Mouse (Mus musculus) limb, embryonic 11.5 days (tissue): ENCODE results near the gene Pfkfb3. TPM values are rescaled to one million over a fixed set of nuclear protein-coding genes. Genes with fewer than 3 reads are reported as not detected.

ENCODE experiments used
- ATAC-seq: fragments of 200-750 bp; cut with Nextera tagmentation; 2 replicates; pipeline ENCODE4 v1.8.0; 2017; ENCODE audit warnings: low read depth; ENCODE audit not compliant: insufficient number of reproducible peaks, low FRiP score, low TSS enrichment
- DNase-seq: peaks from one replicate; pipeline ENCODE4 v3.0.0-alpha.2; 2015; ENCODE audit warnings: low spot score
- H3K27ac ChIP-seq: fragments of 300-500 bp; sonication (generic); replicated peaks from 2 replicates; pipeline ENCODE4 v1.5.1; 2014; ENCODE audit warnings: low read depth, mild to moderate bottlenecking, low read length
- H3K27me3 ChIP-seq: fragments of 300-500 bp; sonication (generic); 2 replicates; pipeline ENCODE4 v1.6.1; 2014; ENCODE audit warnings: mild to moderate bottlenecking, low read length, mixed read lengths; ENCODE audit not compliant: control insufficient read depth, insufficient read depth
- H3K36me3 ChIP-seq: fragments of 300-500 bp; sonication (generic); 2 replicates; pipeline ENCODE4 v1.6.1; 2014; ENCODE audit warnings: mild to moderate bottlenecking, low read length, moderate library complexity, mixed read lengths; ENCODE audit not compliant: control insufficient read depth, insufficient read depth
- H3K4me1 ChIP-seq: fragments of 300-500 bp; sonication (generic); 2 replicates; pipeline ENCODE4 v1.6.1; 2014; ENCODE audit warnings: low read length, mixed read lengths; ENCODE audit not compliant: control insufficient read depth, insufficient read depth
- H3K4me2 ChIP-seq: fragments of 300-500 bp; sonication (generic); 2 replicates; pipeline ENCODE4 v1.6.1; 2014; ENCODE audit warnings: low read depth, mild to moderate bottlenecking, moderate library complexity; ENCODE audit not compliant: severe bottlenecking
- H3K4me3 ChIP-seq: fragments of 300-500 bp; sonication (generic); 2 replicates; pipeline ENCODE4 v1.5.1; 2014; ENCODE audit warnings: low read depth, low read length
- H3K9ac ChIP-seq: fragments of 300-500 bp; sonication (generic); 2 replicates; pipeline ENCODE4 v1.6.1; 2014; ENCODE audit warnings: mild to moderate bottlenecking, low read length
- H3K9me3 ChIP-seq: fragments of 300-500 bp; sonication (generic); 2 replicates; pipeline ENCODE4 v1.6.1; 2016; ENCODE audit warnings: low read length; ENCODE audit not compliant: control insufficient read depth
- WGBS: fragments of 180-500 bp; shearing (Covaris S2); extraction: QIAGEN DNeasy Blood & Tissue Kit; methylation state at CpG from one replicate; pipeline ENCODE4 v1.1.7; 2014; 5-methylcytosine and 5-hydroxymethylcytosine counted together
- polyA plus RNA-seq: library from polyadenylated mRNA; unstranded; fragments of >200 nt; fragmentation: Nextera tagmentation; extraction: Ambion mirVana; gene quantifications from 2 replicates; pipeline ENCODE4 v1.2.1, GENCODE M21; 2014

Pfkfb3 gene
- polyA plus RNA-seq, 1 experiment from 2014 or later, result 11.7 TPM

DNA sequence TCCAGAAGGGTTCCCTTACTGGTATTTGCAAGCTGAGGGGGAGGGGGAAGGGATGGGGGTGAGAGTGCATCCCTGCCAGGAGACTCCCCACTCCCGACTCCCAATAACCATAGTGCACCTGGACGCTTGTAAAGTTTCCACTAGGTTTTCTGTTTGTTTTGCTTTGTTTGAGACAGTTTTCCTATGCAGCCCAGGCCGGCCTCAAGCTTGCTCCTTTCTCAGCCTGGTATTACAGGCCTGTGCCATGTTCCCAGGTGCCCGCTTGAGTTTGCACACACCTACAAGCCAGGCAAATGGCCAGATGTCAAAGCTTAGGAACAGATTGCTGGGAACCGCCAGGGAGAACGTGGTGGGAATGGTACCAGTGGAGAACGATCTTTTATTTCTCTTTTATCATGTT lies 50.1 kb downstream of the Pfkfb3 start:
- peaks cover 11% of the 10 kb centered on the region for H3K27me3 ChIP-seq
- H3K4me2 ChIP-seq, result peak overlapping the region; percentile 54
- H3K9ac ChIP-seq, result no peak overlapping the region
- no peak overlapping the region for H3K27ac ChIP-seq
- ATAC-seq (no peak), DNase-seq (peak; percentile 24)
- no peaks in the 10 kb centered on the region for H3K36me3 ChIP-seq
- no peaks in the 10 kb centered on the region for H3K9me3 ChIP-seq
- peaks cover 6% of the 10 kb centered on the region; the same call in 1 of the 2 replicates for H3K4me1 ChIP-seq
- peak overlapping the region; percentile 71 for H3K4me3 ChIP-seq
- 21% methylated on average over 7 of the region's 7 CpGs for WGBS

- Histone ChIP-seq H3K4me3 (peak overlapping the region; percentile 71), H3K27me3 (peaks cover 11% of the 10 kb centered on the region), H3K27ac (no peak overlapping the region), H3K4me2 (peak overlapping the region; percentile 54), H3K9me3 (no peaks in the 10 kb centered on the region), H3K9ac (peak overlapping the region; percentile 12; the same call in 1 of the 2 replicates), H3K4me1 (peaks cover 6% of the 10 kb centered on the region; the same call in 1 of the 2 replicates), H3K36me3 (no peaks in the 10 kb centered on the region)
- under 1% methylated on average over 36 of the region's 39 CpGs for WGBS
- DNase-seq (peak; percentile 77), ATAC-seq (peak; percentile 51)
Measured at GRCm38 (mm10) chr2:11502901-11503431, 50.9 kb downstream of the Pfkfb3 start.

- 2% methylated on average over 15 of the region's 15 CpGs for WGBS
- Histone ChIP-seq H3K27me3 (peaks cover 11% of the 10 kb centered on the region), H3K4me3 (peak overlapping the region; percentile 71), H3K27ac (no peak overlapping the region), H3K9me3 (no peaks in the 10 kb centered on the region), H3K9ac (peak overlapping the region; percentile 12; the same call in 1 of the 2 replicates), H3K4me2 (peak overlapping the region; percentile 54), H3K4me1 (peaks cover 6% of the 10 kb centered on the region; the same call in 1 of the 2 replicates), H3K36me3 (no peaks in the 10 kb centered on the region)
- ATAC-seq, result peak; percentile 18
- peak; percentile 53 for DNase-seq
Measured at GRCm38 (mm10) chr2:11502255-11502765, 51.6 kb downstream of the Pfkfb3 start.

DNA sequence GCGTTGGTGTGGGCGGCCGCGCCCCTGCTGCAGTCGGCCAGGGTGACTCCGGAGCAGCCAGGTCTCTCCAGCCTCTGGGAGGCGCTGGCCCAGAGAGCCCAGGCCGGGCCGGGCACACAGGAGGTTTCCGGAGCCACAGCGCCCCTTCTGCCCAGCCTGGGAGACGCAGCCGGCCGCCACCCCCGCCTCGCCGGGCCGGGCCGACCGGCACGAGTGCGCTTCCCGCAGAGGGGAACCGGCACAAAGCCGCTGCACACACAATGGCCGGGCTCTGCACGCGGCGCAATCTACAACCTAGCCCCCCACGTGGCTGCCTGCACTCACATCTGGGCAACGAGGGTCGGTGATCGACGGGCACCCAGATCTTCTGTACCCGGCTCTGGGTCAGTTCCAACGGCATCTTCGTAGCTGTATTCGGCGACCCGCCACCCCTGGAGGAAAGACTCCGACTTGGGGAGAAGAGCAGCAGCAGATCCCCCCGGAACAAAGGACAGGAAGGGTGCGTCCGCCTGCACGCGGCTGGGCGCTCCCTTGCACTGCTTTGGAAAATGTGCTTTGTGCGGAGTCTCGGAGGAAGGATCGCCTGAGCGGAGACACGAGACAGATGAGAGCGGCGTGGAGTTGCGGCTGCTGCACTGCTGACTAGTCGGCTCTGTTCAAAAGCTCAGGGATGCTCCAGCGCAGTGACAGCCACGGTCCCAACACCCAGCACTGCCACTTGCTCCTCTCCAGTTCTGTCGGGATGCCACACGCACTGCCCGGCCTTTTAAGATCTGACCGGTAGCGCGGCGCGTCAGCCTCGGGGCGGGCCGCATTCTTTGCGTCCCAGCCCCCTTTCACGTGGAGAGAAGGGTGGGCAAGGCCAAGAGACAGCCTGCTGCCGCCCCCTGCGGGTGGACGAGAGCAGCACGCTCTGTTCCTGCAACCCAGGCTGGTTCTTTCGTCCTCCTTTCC lies 52.3 kb downstream of the Pfkfb3 start:
- ATAC-seq, result peak; percentile 83
- H3K27me3 ChIP-seq, result peaks cover 11% of the 10 kb centered on the region
- H3K4me3 ChIP-seq, result peak overlapping the region; percentile 71
- DNase-seq, result peak; percentile 95
- H3K36me3 ChIP-seq, result no peaks in the 10 kb centered on the region
- under 1% methylated on average over 76 of the region's 76 CpGs for WGBS
- peak overlapping the region; percentile 76 for H3K9ac ChIP-seq
- H3K27ac ChIP-seq, result 0 out of 2 replicates have a peak overlapping the region, but pooled peaks have one; percentile 36
- peak overlapping the region; percentile 54 for H3K4me2 ChIP-seq
- no peaks in the 10 kb centered on the region for H3K9me3 ChIP-seq
- peaks cover 6% of the 10 kb centered on the region; the same call in 1 of the 2 replicates for H3K4me1 ChIP-seq

- no peak overlapping the region for H3K27ac ChIP-seq
- ATAC-seq, result no peak
- H3K4me2 ChIP-seq, result peak overlapping the region; percentile 54
- no peaks in the 10 kb centered on the region for H3K36me3 ChIP-seq
- peaks cover 6% of the 10 kb centered on the region; the same call in 1 of the 2 replicates for H3K4me1 ChIP-seq
- no peak overlapping the region; the same call in 1 of the 2 replicates for H3K9ac ChIP-seq
- peaks cover 11% of the 10 kb centered on the region for H3K27me3 ChIP-seq
- no peak for DNase-seq
- 10% methylated on average over 8 of the region's 8 CpGs for WGBS
- no peaks in the 10 kb centered on the region for H3K9me3 ChIP-seq
- H3K4me3 ChIP-seq, result peak overlapping the region; percentile 71
Measured at GRCm38 (mm10) chr2:11500666-11501065, 53.2 kb downstream of the Pfkfb3 start.

GRCm38 (mm10) chr2:11496601-11497031 lies 57.3 kb downstream of the Pfkfb3 start:
- Histone ChIP-seq H3K9me3 (no peaks in the 10 kb centered on the region), H3K27me3 (no peaks in the 10 kb centered on the region), H3K4me3 (no peak overlapping the region), H3K4me2 (no peak overlapping the region), H3K4me1 (no peaks in the 10 kb centered on the region), H3K9ac (no peak overlapping the region), H3K27ac (no peak overlapping the region), H3K36me3 (peaks cover 2% of the 10 kb centered on the region; the same call in 1 of the 2 replicates)
- WGBS, result 87% methylated on average over 3 of the region's 3 CpGs
- DNase-seq (no peak), ATAC-seq (no peak)

DNA sequence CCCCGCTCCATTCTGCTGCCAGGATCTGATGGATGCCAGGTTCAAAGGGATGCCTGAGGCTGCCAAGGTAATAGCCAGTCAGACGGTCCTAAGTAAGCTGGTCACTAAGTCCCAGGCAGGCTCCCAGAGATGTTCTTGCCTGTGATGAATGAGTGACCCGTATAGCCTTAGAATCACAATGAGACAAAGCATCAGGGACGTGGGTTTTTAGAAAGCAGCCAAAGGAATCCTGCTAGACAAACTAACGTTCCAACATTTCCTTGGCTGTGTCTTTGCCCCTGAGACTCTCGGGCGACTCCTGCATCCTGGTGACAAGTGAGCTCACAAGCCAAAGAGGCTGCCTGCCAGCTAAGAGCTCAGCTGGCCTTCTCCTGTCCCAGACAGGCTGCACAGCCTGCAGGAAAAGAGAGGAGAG lies 59.0 kb downstream of the Pfkfb3 start:
- Histone ChIP-seq H3K4me2 (no peak overlapping the region), H3K4me3 (no peak overlapping the region), H3K36me3 (peaks cover 2% of the 10 kb centered on the region; the same call in 1 of the 2 replicates), H3K9ac (no peak overlapping the region), H3K27ac (no peak overlapping the region), H3K9me3 (no peaks in the 10 kb centered on the region), H3K27me3 (no peaks in the 10 kb centered on the region), H3K4me1 (no peaks in the 10 kb centered on the region)
- DNase-seq (no peak), ATAC-seq (no peak)
- 85% methylated on average over 7 of the region's 7 CpGs for WGBS

DNA sequence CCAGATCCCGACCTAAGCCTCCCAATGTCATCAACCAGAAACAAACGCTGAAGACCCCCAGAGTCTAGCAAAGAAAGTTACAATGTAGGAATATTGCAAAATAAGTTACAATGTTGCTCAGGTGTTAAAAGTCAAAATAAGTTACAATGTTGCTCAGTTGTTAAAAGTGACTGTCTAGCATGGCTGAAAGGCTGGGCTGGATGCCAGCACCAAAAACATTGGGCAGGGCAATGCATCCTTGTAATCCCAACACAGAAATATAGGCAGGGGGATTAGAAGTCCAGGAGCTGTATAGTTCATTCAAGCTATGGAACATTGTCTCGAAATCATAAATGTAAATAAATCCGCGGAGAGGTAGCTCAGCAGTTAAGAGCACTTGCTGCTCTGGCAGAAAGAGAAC lies 61.0 kb downstream of the Pfkfb3 start:
- peaks cover 2% of the 10 kb centered on the region; the same call in 1 of the 2 replicates for H3K36me3 ChIP-seq

More for the DNA sequence above, 61.0 kb downstream of the Pfkfb3 start:
- no peak overlapping the region for H3K4me2 ChIP-seq
- H3K27me3 ChIP-seq, result no peaks in the 10 kb centered on the region
- no peak overlapping the region for H3K9ac ChIP-seq
- H3K27ac ChIP-seq, result no peak overlapping the region
- ATAC-seq (no peak), DNase-seq (no peak)
- H3K9me3 ChIP-seq, result no peaks in the 10 kb centered on the region
- no peaks in the 10 kb centered on the region for H3K4me1 ChIP-seq
- H3K4me3 ChIP-seq, result no peak overlapping the region
- 96% methylated on average over 5 of the region's 5 CpGs for WGBS
